Mouse (Mus musculus) cerebellum, adult (tissue): ENCODE data around the gene Carnmt1.

ENCODE experiments used
- ATAC-seq: cut with Nextera tagmentation; 2 replicates; pipeline ENCODE4 v1.9.2; 2017; ENCODE audit warnings: mild to moderate bottlenecking, moderate library complexity, mixed read lengths; ENCODE audit not compliant: insufficient number of reproducible peaks, low FRiP score, low TSS enrichment

The Carnmt1 gene

GRCm38 (mm10) chr19:18652592-18652991 is 18.0 kb upstream of the Carnmt1 start:
- ATAC-seq = peak; percentile 92

- ATAC-seq = no peak
These were observed 17.5 kb upstream of the Carnmt1 start for GRCm38 (mm10) chr19:18653058-18653457.

- ATAC-seq = 0 out of 2 replicates have a peak, but pooled peaks have one; percentile 26
These were observed 16.2 kb upstream of the Carnmt1 start for GRCm38 (mm10) chr19:18654330-18654729.

GRCm38 (mm10) chr19:18654984-18655383 is 15.6 kb upstream of the Carnmt1 start:
- no peak for ATAC-seq

GRCm38 (mm10) chr19:18655999-18656398 is 14.6 kb upstream of the Carnmt1 start:
- ATAC-seq = no peak

GRCm38 (mm10) chr19:18658473-18658872 is 12.1 kb upstream of the Carnmt1 start:
- no peak for ATAC-seq

- no peak for ATAC-seq
These were observed 11.2 kb upstream of the Carnmt1 start for GRCm38 (mm10) chr19:18659349-18659748.

- no peak for ATAC-seq
These were observed 10.1 kb upstream of the Carnmt1 start for GRCm38 (mm10) chr19:18660466-18660865.

- ATAC-seq = no peak
These were observed 8.9 kb upstream of the Carnmt1 start for GRCm38 (mm10) chr19:18661683-18662082.

- no peak for ATAC-seq
These were observed 6.7 kb upstream of the Carnmt1 start for GRCm38 (mm10) chr19:18663904-18664303.

- ATAC-seq = no peak
These were observed 3.6 kb upstream of the Carnmt1 start for GRCm38 (mm10) chr19:18666966-18667365.

GRCm38 (mm10) chr19:18669551-18669950 is 1.0 kb upstream of the Carnmt1 start:
- no peak for ATAC-seq

GRCm38 (mm10) chr19:18671056-18671741 is 635 bp downstream of the Carnmt1 start:
- ATAC-seq = peak; percentile 54

GRCm38 (mm10) chr19:18672498-18672897 is 1.9 kb downstream of the Carnmt1 start:
- ATAC-seq = no peak

- no peak for ATAC-seq
These were observed 2.6 kb downstream of the Carnmt1 start for GRCm38 (mm10) chr19:18673116-18673515.

- ATAC-seq = no peak
These were observed 11.6 kb downstream of the Carnmt1 start for GRCm38 (mm10) chr19:18682142-18682541.

- peak; percentile 40 for ATAC-seq
These were observed 17.0 kb downstream of the Carnmt1 start for GRCm38 (mm10) chr19:18687556-18687955.

GRCm38 (mm10) chr19:18692176-18692575 is 21.6 kb downstream of the Carnmt1 start:
- no peak for ATAC-seq

GRCm38 (mm10) chr19:18692768-18693167 is 22.2 kb downstream of the Carnmt1 start:
- no peak for ATAC-seq

- ATAC-seq = no peak
These were observed 24.6 kb downstream of the Carnmt1 start for GRCm38 (mm10) chr19:18695116-18695515.

GRCm38 (mm10) chr19:18695552-18695951 is 25.0 kb downstream of the Carnmt1 start:
- no peak for ATAC-seq

GRCm38 (mm10) chr19:18708101-18708500 is 37.5 kb downstream of the Carnmt1 start:
- no peak for ATAC-seq
